Mouse (Mus musculus): ENCODE measurements at regions not wholly inside any gene's neighbourhood (a gene's known extent, or its start where the extent isn't known, plus 50 kb on each side); places are given as distances from the start of the nearest gene placed in this dataset.
A peak's percentile ranks its signal among the peaks of the same experiment; 100 is the strongest.

GRCm38 (mm10) chr14:88633771-88634170 is 162.6 kb upstream of the Pcdh20 start:
- no peak for DNase-seq

- DNase-seq = no peak
Observed at GRCm38 (mm10) chr14:88595376-88595775, 124.2 kb upstream of the Pcdh20 start.

GRCm38 (mm10) chr14:88570053-88570452 is 98.9 kb upstream of the Pcdh20 start:
- DNase-seq = peak; percentile 30

GRCm38 (mm10) chr14:88567566-88567965 is 96.4 kb upstream of the Pcdh20 start:
- DNase-seq = no peak

GRCm38 (mm10) chr14:88543601-88544000 is 72.4 kb upstream of the Pcdh20 start:
- no peak for DNase-seq

- DNase-seq = no peak
Observed at GRCm38 (mm10) chr14:88542522-88542921, 71.3 kb upstream of the Pcdh20 start.

All from right cerebral cortex, postnatal 14 days (tissue).